Mouse (Mus musculus): Measurements from ENCODE around the gene Tarbp2. TPM values are rescaled to one million over a fixed set of nuclear protein-coding genes. Genes with fewer than 3 reads are reported as not detected.
A peak's percentile ranks its signal among the peaks of the same experiment; 100 is the strongest.

Tarbp2 gene
- polyA plus RNA-seq, 1 experiment = not detected

GRCm38 (mm10) chr15:102547478-102547877, 29.5 kb downstream of the Tarbp2 start:
- no peak for TF ChIP-seq POLR2A (IDR thresholded peaks at IDR 0.05; ENCODE audit: insufficient read depth, low read depth, low read length)
- no peak for TF ChIP-seq CTCF (IDR thresholded peaks at IDR 0.05; ENCODE audit: insufficient read depth, low read depth, low read length)
- H3K27ac ChIP-seq (ENCODE audit: insufficient read depth, low read depth, low read length) = no peak overlapping the region
- 62% methylated on average over 3 of the region's 3 CpGs for WGBS
- no peak overlapping the region for H3K4me3 ChIP-seq (ENCODE audit: insufficient read depth, low read depth, low read length)
- peaks cover 5% of the 10 kb centered on the region for H3K4me1 ChIP-seq (ENCODE audit: control insufficient read depth, insufficient read depth, low read length)

GRCm38 (mm10) chr15:102552599-102552998, 34.6 kb downstream of the Tarbp2 start:
- WGBS = 98% methylated on average over 5 of the region's 5 CpGs
- Histone ChIP-seq H3K27ac (ENCODE audit: insufficient read depth, low read depth, low read length) (no peak overlapping the region), H3K4me3 (ENCODE audit: insufficient read depth, low read depth, low read length) (no peak overlapping the region), H3K4me1 (ENCODE audit: control insufficient read depth, insufficient read depth, low read length) (no peaks in the 10 kb centered on the region)
- no peak for TF ChIP-seq CTCF (IDR thresholded peaks at IDR 0.05; ENCODE audit: insufficient read depth, low read depth, low read length)

GRCm38 (mm10) chr15:102555581-102555980, 37.6 kb downstream of the Tarbp2 start:
- no peak overlapping the region for H3K4me3 ChIP-seq (ENCODE audit: insufficient read depth, low read depth, low read length)
- TF ChIP-seq POLR2A (IDR thresholded peaks at IDR 0.05; ENCODE audit: insufficient read depth, low read depth, low read length) (no peak), CTCF (IDR thresholded peaks at IDR 0.05; ENCODE audit: insufficient read depth, low read depth, low read length) (no peak)
- H3K4me1 ChIP-seq (ENCODE audit: control insufficient read depth, insufficient read depth, low read length) = no peaks in the 10 kb centered on the region
- no peak overlapping the region for H3K27ac ChIP-seq (ENCODE audit: insufficient read depth, low read depth, low read length)
- WGBS = 100% methylated on average over 1 of the region's 1 CpGs

GRCm38 (mm10) chr15:102557580-102557979, 39.6 kb downstream of the Tarbp2 start:
- Histone ChIP-seq H3K27ac (ENCODE audit: insufficient read depth, low read depth, low read length) (no peak overlapping the region), H3K4me3 (ENCODE audit: insufficient read depth, low read depth, low read length) (no peak overlapping the region), H3K4me1 (ENCODE audit: control insufficient read depth, insufficient read depth, low read length) (no peaks in the 10 kb centered on the region)
- TF ChIP-seq CTCF (IDR thresholded peaks at IDR 0.05; ENCODE audit: insufficient read depth, low read depth, low read length) (no peak), POLR2A (IDR thresholded peaks at IDR 0.05; ENCODE audit: insufficient read depth, low read depth, low read length) (no peak)

GRCm38 (mm10) chr15:102562491-102562890, 44.5 kb downstream of the Tarbp2 start:
- 45% methylated on average over 1 of the region's 1 CpGs for WGBS
- H3K27ac ChIP-seq (ENCODE audit: insufficient read depth, low read depth, low read length) = no peak overlapping the region

GRCm38 (mm10) chr15:102563061-102563460, 45.1 kb downstream of the Tarbp2 start:
- H3K27ac ChIP-seq (ENCODE audit: insufficient read depth, low read depth, low read length) = no peak overlapping the region
- TF ChIP-seq POLR2A (IDR thresholded peaks at IDR 0.05; ENCODE audit: insufficient read depth, low read depth, low read length) (no peak), CTCF (IDR thresholded peaks at IDR 0.05; ENCODE audit: insufficient read depth, low read depth, low read length) (no peak)
- WGBS = 74% methylated on average over 3 of the region's 3 CpGs

More at GRCm38 (mm10) chr15:102562491-102562890, 44.5 kb downstream of the Tarbp2 start:
- no peak overlapping the region for H3K4me3 ChIP-seq (ENCODE audit: insufficient read depth, low read depth, low read length)
- no peaks in the 10 kb centered on the region for H3K4me1 ChIP-seq (ENCODE audit: control insufficient read depth, insufficient read depth, low read length)
- no peak for TF ChIP-seq CTCF (IDR thresholded peaks at IDR 0.05; ENCODE audit: insufficient read depth, low read depth, low read length)
- TF ChIP-seq POLR2A (IDR thresholded peaks at IDR 0.05; ENCODE audit: insufficient read depth, low read depth, low read length) = no peak

GRCm38 (mm10) chr15:102563681-102564080, 45.7 kb downstream of the Tarbp2 start:
- WGBS = 75% methylated on average over 5 of the region's 5 CpGs

More at GRCm38 (mm10) chr15:102563061-102563460, 45.1 kb downstream of the Tarbp2 start:
- Histone ChIP-seq H3K4me1 (ENCODE audit: control insufficient read depth, insufficient read depth, low read length) (no peaks in the 10 kb centered on the region), H3K4me3 (ENCODE audit: insufficient read depth, low read depth, low read length) (no peak overlapping the region)

GRCm38 (mm10) chr15:102567849-102568248, 49.9 kb downstream of the Tarbp2 start:
- WGBS = 94% methylated on average over 2 of the region's 2 CpGs
- Histone ChIP-seq H3K4me3 (ENCODE audit: insufficient read depth, low read depth, low read length) (no peak overlapping the region), H3K4me1 (ENCODE audit: control insufficient read depth, insufficient read depth, low read length) (peaks cover 2% of the 10 kb centered on the region; the same call in 1 of the 2 replicates), H3K27ac (ENCODE audit: insufficient read depth, low read depth, low read length) (no peak overlapping the region)
- TF ChIP-seq POLR2A (IDR thresholded peaks at IDR 0.05; ENCODE audit: insufficient read depth, low read depth, low read length) (no peak), CTCF (IDR thresholded peaks at IDR 0.05; ENCODE audit: insufficient read depth, low read depth, low read length) (no peak)

More at GRCm38 (mm10) chr15:102563681-102564080, 45.7 kb downstream of the Tarbp2 start:
- Histone ChIP-seq H3K4me1 (ENCODE audit: control insufficient read depth, insufficient read depth, low read length) (no peaks in the 10 kb centered on the region), H3K27ac (ENCODE audit: insufficient read depth, low read depth, low read length) (no peak overlapping the region), H3K4me3 (ENCODE audit: insufficient read depth, low read depth, low read length) (no peak overlapping the region)
- TF ChIP-seq CTCF (IDR thresholded peaks at IDR 0.05; ENCODE audit: insufficient read depth, low read depth, low read length) (no peak), POLR2A (IDR thresholded peaks at IDR 0.05; ENCODE audit: insufficient read depth, low read depth, low read length) (no peak)

- peaks cover 2% of the 10 kb centered on the region; the same call in 1 of the 2 replicates for H3K4me1 ChIP-seq (ENCODE audit: control insufficient read depth, insufficient read depth, low read length)
- H3K27ac ChIP-seq (ENCODE audit: insufficient read depth, low read depth, low read length) = peak overlapping the region; percentile 73
- WGBS = 36% methylated on average over 3 of the region's 3 CpGs
- TF ChIP-seq POLR2A (IDR thresholded peaks at IDR 0.05; ENCODE audit: insufficient read depth, low read depth, low read length) (no peak), CTCF (IDR thresholded peaks at IDR 0.05; ENCODE audit: insufficient read depth, low read depth, low read length) (no peak)
- no peak overlapping the region for H3K4me3 ChIP-seq (ENCODE audit: insufficient read depth, low read depth, low read length)
These were observed 54.1 kb downstream of the Tarbp2 start for GRCm38 (mm10) chr15:102572081-102572480.

Other genes starting within 250 kb of the Tarbp2 start
- not detected in 2 replicates for gene Gm9918, start 247.6 kb upstream of the Tarbp2 start, polyA plus RNA-seq (2012; ENCODE audit: insufficient read depth, insufficient read length, low replicate concordance, missing spikeins)
- gene Mfsd5, start 238.7 kb upstream of the Tarbp2 start, polyA plus RNA-seq (2012; ENCODE audit: insufficient read depth, insufficient read length, low replicate concordance, missing spikeins) = not detected in 2 replicates
- gene Espl1, start 221.9 kb upstream of the Tarbp2 start, polyA plus RNA-seq (2012; ENCODE audit: insufficient read depth, insufficient read length, low replicate concordance, missing spikeins) = not detected in 2 replicates
- 1,008 TPM in 1 of 2 replicates, not detected in the other for gene Pfdn5, start 192.1 kb upstream of the Tarbp2 start, polyA plus RNA-seq (2012; ENCODE audit: insufficient read depth, insufficient read length, low replicate concordance, missing spikeins)
- not detected in 2 replicates for gene Myg1, start 186.5 kb upstream of the Tarbp2 start, polyA plus RNA-seq (2012; ENCODE audit: insufficient read depth, insufficient read length, low replicate concordance, missing spikeins)
- gene Aaas, start 167.4 kb upstream of the Tarbp2 start, polyA plus RNA-seq (2012; ENCODE audit: insufficient read depth, insufficient read length, low replicate concordance, missing spikeins) = not detected in 2 replicates
- gene Sp7, start 151.0 kb upstream of the Tarbp2 start, polyA plus RNA-seq (2012; ENCODE audit: insufficient read depth, insufficient read length, low replicate concordance, missing spikeins) = not detected in 2 replicates
- gene Sp1, start 112.0 kb upstream of the Tarbp2 start, polyA plus RNA-seq (2012; ENCODE audit: insufficient read depth, insufficient read length, low replicate concordance, missing spikeins) = 98.4 TPM in 1 of 2 replicates, not detected in the other
- gene Amhr2, start 72.8 kb upstream of the Tarbp2 start, polyA plus RNA-seq (2012; ENCODE audit: insufficient read depth, insufficient read length, low replicate concordance, missing spikeins) = not detected in 2 replicates
- not detected in 2 replicates for gene Prr13, start 59.2 kb upstream of the Tarbp2 start, polyA plus RNA-seq (2012; ENCODE audit: insufficient read depth, insufficient read length, low replicate concordance, missing spikeins)
- 834 and 975 TPM in 2 replicates for gene Pcbp2, start 47.7 kb upstream of the Tarbp2 start, polyA plus RNA-seq (2012; ENCODE audit: insufficient read depth, insufficient read length, low replicate concordance, missing spikeins)
- gene Gm10337, start 14.5 kb upstream of the Tarbp2 start, polyA plus RNA-seq (2012; ENCODE audit: insufficient read depth, insufficient read length, low replicate concordance, missing spikeins) = not detected in 2 replicates
- gene Map3k12, start 1.1 kb upstream of the Tarbp2 start, polyA plus RNA-seq (2012; ENCODE audit: insufficient read depth, insufficient read length, low replicate concordance, missing spikeins) = not detected in 2 replicates
- not detected in 2 replicates for gene Npff, start 6.8 kb downstream of the Tarbp2 start, polyA plus RNA-seq (2012; ENCODE audit: insufficient read depth, insufficient read length, low replicate concordance, missing spikeins)
- gene Gm28047, start 106.9 kb downstream of the Tarbp2 start, polyA plus RNA-seq (2012; ENCODE audit: insufficient read depth, insufficient read length, low replicate concordance, missing spikeins) = not detected in 2 replicates
- gene Atf7, start 107.3 kb downstream of the Tarbp2 start, polyA plus RNA-seq (2012; ENCODE audit: insufficient read depth, insufficient read length, low replicate concordance, missing spikeins) = not detected in 2 replicates
- not detected in 2 replicates for gene Atp5g2, start 154.2 kb downstream of the Tarbp2 start, polyA plus RNA-seq (2012; ENCODE audit: insufficient read depth, insufficient read length, low replicate concordance, missing spikeins)
- not detected in 2 replicates for gene Calcoco1, start 204.0 kb downstream of the Tarbp2 start, polyA plus RNA-seq (2012; ENCODE audit: insufficient read depth, insufficient read length, low replicate concordance, missing spikeins)